Mouse (Mus musculus) liver, postnatal 0 days (tissue): ENCODE results near the gene Gm20388. TPM values are rescaled to one million over a fixed set of nuclear protein-coding genes. Genes with fewer than 3 reads are reported as not detected.

Experiments used
- ATAC-seq: fragments of 200-750 bp; cut with Nextera tagmentation; 2 replicates; pipeline ENCODE4 v1.8.0; 2017; ENCODE audit warnings: mild to moderate bottlenecking, moderate library complexity
- DNase-seq: peaks from one replicate; pipeline ENCODE4 v3.0.0-alpha.2; 2016
- H3K27ac ChIP-seq: fragments of 300-500 bp; sonication (generic); 2 replicates; pipeline ENCODE4 v1.5.1; 2014; ENCODE audit warnings: antibody characterized with exemption, moderate library complexity, mild to moderate bottlenecking, low read depth
- H3K27me3 ChIP-seq: fragments of 300-500 bp; sonication (generic); 2 replicates; pipeline ENCODE4 v1.6.1; 2014; ENCODE audit warnings: low read length, control low read depth, mixed read lengths; ENCODE audit not compliant: insufficient read depth
- H3K36me3 ChIP-seq: fragments of 300-500 bp; sonication (generic); replicated peaks from 2 replicates; pipeline ENCODE4 v1.6.1; 2014; ENCODE audit warnings: mild to moderate bottlenecking, control low read depth, low read length, moderate library complexity, mixed read lengths; ENCODE audit not compliant: insufficient read depth
- H3K4me1 ChIP-seq: fragments of 300-500 bp; sonication (generic); 2 replicates; pipeline ENCODE4 v1.6.1; 2014; ENCODE audit warnings: antibody characterized with exemption, mild to moderate bottlenecking, control low read depth; ENCODE audit not compliant: insufficient read depth
- H3K4me2 ChIP-seq: fragments of 300-500 bp; sonication (generic); 2 replicates; pipeline ENCODE4 v1.6.1; 2014; ENCODE audit warnings: low read depth, mild to moderate bottlenecking, low read length, moderate library complexity, mixed read lengths
- H3K4me3 ChIP-seq: fragments of 300-500 bp; sonication (generic); 2 replicates; pipeline ENCODE4 v1.5.1; 2014; ENCODE audit warnings: low read depth, low read length
- H3K9ac ChIP-seq: fragments of 300-500 bp; sonication (generic); replicated peaks from 2 replicates; pipeline ENCODE4 v1.6.1; 2014; ENCODE audit warnings: mild to moderate bottlenecking, moderate library complexity
- H3K9me3 ChIP-seq: fragments of 300-500 bp; sonication (generic); 2 replicates; pipeline ENCODE4 v1.6.1; 2016; ENCODE audit warnings: mild to moderate bottlenecking, control low read depth, low read length, mixed read lengths
- CTCF ChIP-seq: sonication (generic); IDR thresholded peaks from 2 replicates; pipeline ENCODE4 v1.5.1; 2016; ENCODE audit warnings: antibody characterized with exemption, low read depth
- EP300 ChIP-seq: IDR thresholded peaks from 2 replicates; pipeline ENCODE4 v1.6.1; 2016; ENCODE audit warnings: antibody characterized with exemption, low read depth, mild to moderate bottlenecking
- WGBS: fragments of 180-500 bp; shearing (Covaris S2); extraction: QIAGEN DNeasy Blood & Tissue Kit; methylation state at CpG from one replicate; pipeline ENCODE4 v1.1.7; 2014; ENCODE audit not compliant: insufficient replicate concordance; 5-methylcytosine and 5-hydroxymethylcytosine counted together
- polyA plus RNA-seq: library from polyadenylated mRNA; unstranded; fragments of >200 nt; fragmentation: Nextera tagmentation; extraction: Ambion mirVana; gene quantifications from 2 replicates; pipeline ENCODE4 v1.2.1, GENCODE M21; 2015

Gm20388 gene
- polyA plus RNA-seq, 1 experiment from 2014 or later = not detected

GRCm38 (mm10) chr8:121366655-121367054, 1456.0 kb downstream of the Gm20388 start:
- DNase-seq = no peak
- H3K9ac ChIP-seq = no peak overlapping the region
- TF ChIP-seq CTCF = no peak
- TF ChIP-seq EP300 = no peak
- WGBS = 58% methylated on average over 12 of the region's 12 CpGs
- no peaks in the 10 kb centered on the region for H3K9me3 ChIP-seq
- H3K4me3 ChIP-seq = no peak overlapping the region
- H3K4me1 ChIP-seq = no peaks in the 10 kb centered on the region
- 0 out of 2 replicates have a peak, but pooled peaks cover 3% of the 10 kb centered on the region for H3K27me3 ChIP-seq
- H3K36me3 ChIP-seq = no peaks in the 10 kb centered on the region
- H3K27ac ChIP-seq = no peak overlapping the region
- no peak for ATAC-seq
- no peak overlapping the region for H3K4me2 ChIP-seq

- no peaks in the 10 kb centered on the region for H3K9me3 ChIP-seq
- WGBS = 30% methylated on average over 11 of the region's 11 CpGs
- no peak for DNase-seq
- TF ChIP-seq CTCF = no peak
- TF ChIP-seq EP300 = no peak
- H3K27ac ChIP-seq = no peak overlapping the region
- no peak overlapping the region for H3K9ac ChIP-seq
- no peaks in the 10 kb centered on the region for H3K36me3 ChIP-seq
- no peak overlapping the region for H3K4me2 ChIP-seq
- no peak for ATAC-seq
- H3K4me3 ChIP-seq = no peak overlapping the region
- H3K27me3 ChIP-seq = 0 out of 2 replicates have a peak, but pooled peaks cover 3% of the 10 kb centered on the region
- H3K4me1 ChIP-seq = no peaks in the 10 kb centered on the region
Measured at GRCm38 (mm10) chr8:121368799-121369198, 1458.2 kb downstream of the Gm20388 start.

- H3K4me2 ChIP-seq = no peak overlapping the region
- WGBS = 76% methylated on average over 11 of the region's 11 CpGs
- H3K27me3 ChIP-seq = 0 out of 2 replicates have a peak, but pooled peaks cover 3% of the 10 kb centered on the region
- no peak for ATAC-seq
- no peak overlapping the region for H3K9ac ChIP-seq
- no peaks in the 10 kb centered on the region for H3K36me3 ChIP-seq
- TF ChIP-seq CTCF = no peak
- no peak for TF ChIP-seq EP300
- H3K4me3 ChIP-seq = no peak overlapping the region
- H3K9me3 ChIP-seq = no peaks in the 10 kb centered on the region
- H3K27ac ChIP-seq = no peak overlapping the region
- no peaks in the 10 kb centered on the region for H3K4me1 ChIP-seq
- DNase-seq = no peak
Measured at GRCm38 (mm10) chr8:121369378-121369777, 1458.7 kb downstream of the Gm20388 start.

GRCm38 (mm10) chr8:121371287-121371686, 1460.6 kb downstream of the Gm20388 start:
- no peak overlapping the region for H3K4me3 ChIP-seq
- H3K4me1 ChIP-seq = no peaks in the 10 kb centered on the region
- no peak overlapping the region for H3K4me2 ChIP-seq
- H3K36me3 ChIP-seq = no peaks in the 10 kb centered on the region
- no peak for DNase-seq
- H3K9ac ChIP-seq = no peak overlapping the region
- H3K9me3 ChIP-seq = no peaks in the 10 kb centered on the region
- TF ChIP-seq CTCF = no peak
- TF ChIP-seq EP300 = no peak
- H3K27ac ChIP-seq = no peak overlapping the region
- no peak for ATAC-seq
- 0 out of 2 replicates have a peak, but pooled peaks cover 3% of the 10 kb centered on the region for H3K27me3 ChIP-seq
- WGBS = 63% methylated on average over 9 of the region's 9 CpGs

- Histone ChIP-seq H3K27ac (no peak overlapping the region), H3K36me3 (no peaks in the 10 kb centered on the region), H3K4me1 (no peaks in the 10 kb centered on the region), H3K9me3 (no peaks in the 10 kb centered on the region), H3K9ac (no peak overlapping the region), H3K27me3 (0 out of 2 replicates have a peak, but pooled peaks cover 3% of the 10 kb centered on the region), H3K4me3 (no peak overlapping the region), H3K4me2 (no peak overlapping the region)
- no peak for TF ChIP-seq EP300
- TF ChIP-seq CTCF = no peak
- WGBS = 66% methylated on average over 25 of the region's 25 CpGs
- ATAC-seq (no peak), DNase-seq (no peak)
Measured at GRCm38 (mm10) chr8:121371911-121372638, 1461.4 kb downstream of the Gm20388 start.

GRCm38 (mm10) chr8:121372639-121372986, 1462.0 kb downstream of the Gm20388 start:
- 76% methylated on average over 10 of the region's 10 CpGs for WGBS
- DNase-seq = no peak
- no peaks in the 10 kb centered on the region for H3K9me3 ChIP-seq
- TF ChIP-seq CTCF (no peak), EP300 (no peak)
- no peak overlapping the region for H3K4me2 ChIP-seq
- no peaks in the 10 kb centered on the region for H3K4me1 ChIP-seq
- no peak overlapping the region for H3K4me3 ChIP-seq
- 0 out of 2 replicates have a peak, but pooled peaks cover 3% of the 10 kb centered on the region for H3K27me3 ChIP-seq
- ATAC-seq = no peak
- no peak overlapping the region for H3K9ac ChIP-seq
- no peaks in the 10 kb centered on the region for H3K36me3 ChIP-seq
- H3K27ac ChIP-seq = no peak overlapping the region
